Mouse (Mus musculus) intestine, embryonic 14.5 days (tissue): ENCODE results near the gene Tmem144. TPM values are rescaled to one million over a fixed set of nuclear protein-coding genes. Genes with fewer than 3 reads are reported as not detected.
A peak's percentile ranks its signal among the peaks of the same experiment; 100 is the strongest.

Source experiments
- ATAC-seq: fragments of 200-750 bp; cut with Nextera tagmentation; replicated peaks from 2 replicates; pipeline ENCODE4 v1.8.0; 2017; ENCODE audit warnings: low read depth, moderate number of reproducible peaks, moderate TSS enrichment, moderate library complexity; ENCODE audit not compliant: low FRiP score, low TSS enrichment
- DNase-seq: peaks from one replicate; pipeline ENCODE4 v3.0.0-alpha.2; 2018; ENCODE audit warnings: low spot score
- H3K27ac ChIP-seq: fragments of 300-500 bp; sonication (generic); 2 replicates; pipeline ENCODE4 v1.5.1; 2014; ENCODE audit warnings: low read depth, mild to moderate bottlenecking, control low read depth
- H3K27me3 ChIP-seq: fragments of 300-500 bp; sonication (generic); replicated peaks from 2 replicates; pipeline ENCODE4 v1.6.1; 2014; ENCODE audit warnings: low read length, control low read depth; ENCODE audit not compliant: control insufficient read depth, insufficient read depth
- H3K36me3 ChIP-seq: fragments of 300-500 bp; sonication (generic); 2 replicates; pipeline ENCODE4 v1.6.1; 2014; ENCODE audit warnings: low read length, control low read depth; ENCODE audit not compliant: control insufficient read depth, insufficient read depth
- H3K4me1 ChIP-seq: fragments of 300-500 bp; sonication (generic); replicated peaks from 2 replicates; pipeline ENCODE4 v1.6.1; 2014; ENCODE audit warnings: low read length, control low read depth, mixed read lengths; ENCODE audit not compliant: control insufficient read depth, insufficient read depth
- H3K4me2 ChIP-seq: fragments of 300-500 bp; sonication (generic); 2 replicates; pipeline ENCODE4 v1.6.1; 2014; ENCODE audit warnings: low read length
- H3K4me3 ChIP-seq: fragments of 300-500 bp; sonication (generic); 2 replicates; pipeline ENCODE4 v1.5.1; 2014; ENCODE audit warnings: low read depth, low read length, control low read depth, mixed read lengths
- H3K9ac ChIP-seq: fragments of 300-500 bp; sonication (generic); 2 replicates; pipeline ENCODE4 v1.6.1; 2014; ENCODE audit warnings: mild to moderate bottlenecking, low read length
- H3K9me3 ChIP-seq: fragments of 300-500 bp; sonication (generic); 2 replicates; pipeline ENCODE4 v1.6.1; 2016; ENCODE audit warnings: low read length, control low read depth; ENCODE audit not compliant: control insufficient read depth
- WGBS: fragments of 180-500 bp; shearing (Covaris S2); extraction: QIAGEN DNeasy Blood & Tissue Kit; methylation state at CpG from one replicate; pipeline ENCODE4 v1.1.7; 2014; 5-methylcytosine and 5-hydroxymethylcytosine counted together
- polyA plus RNA-seq: library from polyadenylated mRNA; unstranded; fragments of >200 nt; fragmentation: Nextera tagmentation; extraction: Ambion mirVana; gene quantifications from 2 replicates; pipeline ENCODE4 v1.2.1, GENCODE M21; 2014

Gene Tmem144
- 4.7 and 5.5 TPM in 2 replicates for polyA plus RNA-seq

DNA sequence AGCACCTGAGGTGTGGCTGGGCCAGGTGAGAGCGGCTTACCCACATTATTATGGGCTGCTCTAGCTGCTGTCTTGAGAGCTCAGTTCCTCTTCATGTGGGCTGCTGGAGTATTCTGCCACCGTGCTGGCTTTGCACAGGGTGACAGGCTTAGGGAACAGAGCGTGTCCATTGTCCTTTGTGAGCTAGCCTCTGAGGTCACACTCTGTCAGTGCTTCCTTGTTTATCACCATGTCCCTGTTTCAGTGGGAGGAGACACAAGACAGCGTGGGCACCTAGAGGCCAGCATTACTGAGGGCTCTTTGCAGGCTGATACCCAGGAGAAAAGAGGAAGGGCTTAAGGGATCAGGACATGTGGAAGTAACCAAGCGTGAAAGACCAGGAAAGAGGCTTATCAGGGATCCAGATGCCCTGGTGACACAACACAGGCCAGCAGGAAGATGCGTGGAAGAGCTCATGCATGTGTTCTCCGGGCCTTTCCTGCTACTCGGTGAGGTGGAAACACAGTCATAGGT lies at the start of gene Tmem144:
TSS of gene Tmem144 (minus strand) at position 120 of the 513 bp plus-strand sequence.
- H3K9me3 ChIP-seq: no peaks in the 10 kb centered on the region
- WGBS: 67% methylated on average over 8 of the region's 8 CpGs
- H3K4me3 ChIP-seq: no peak within 1 kb of the TSS
- H3K27me3 ChIP-seq: no peaks in the 10 kb centered on the region
- H3K36me3 ChIP-seq: no peaks in the 10 kb centered on the region
- no peak within 1 kb of the TSS for H3K9ac ChIP-seq
- H3K4me1 ChIP-seq: no peaks in the 10 kb centered on the region; the same call in 1 of the 2 replicates
- no peak within 1 kb of the TSS for H3K4me2 ChIP-seq
- DNase-seq (no peak), ATAC-seq (peak; percentile 37; the same call in 1 of the 2 replicates)
- H3K27ac ChIP-seq: no peak within 1 kb of the TSS

DNA sequence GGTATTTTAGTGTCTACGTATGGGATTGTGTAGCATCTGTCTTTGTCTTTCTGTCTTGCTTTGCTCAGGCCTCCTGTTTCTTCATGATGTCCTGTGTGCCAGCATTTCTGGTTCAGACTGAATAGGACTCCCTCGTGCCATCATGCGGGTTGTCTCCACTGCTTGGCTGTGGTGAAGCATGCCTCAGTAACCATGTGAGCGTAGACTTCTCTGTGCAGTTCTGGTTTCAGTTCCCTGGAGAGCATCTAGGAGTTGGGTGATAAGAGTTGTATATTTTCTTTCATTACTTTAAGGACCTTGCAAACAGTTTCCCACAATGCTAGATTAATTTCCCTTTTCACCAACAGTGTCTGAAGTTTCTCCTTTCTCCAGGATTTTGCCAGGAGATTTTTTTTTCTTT lies 49.2 kb upstream of the Tmem144 start:
- no peak overlapping the region for H3K9ac ChIP-seq
- DNase-seq (no peak), ATAC-seq (no peak)
- H3K4me1 ChIP-seq: 0 out of 2 replicates have a peak, but pooled peaks cover 4% of the 10 kb centered on the region
- no peak overlapping the region for H3K27ac ChIP-seq
- no peak overlapping the region for H3K4me3 ChIP-seq
- H3K27me3 ChIP-seq: no peaks in the 10 kb centered on the region
- no peak overlapping the region for H3K4me2 ChIP-seq
- 94% methylated on average over 4 of the region's 4 CpGs for WGBS
- H3K36me3 ChIP-seq: no peaks in the 10 kb centered on the region
- H3K9me3 ChIP-seq: no peaks in the 10 kb centered on the region

DNA sequence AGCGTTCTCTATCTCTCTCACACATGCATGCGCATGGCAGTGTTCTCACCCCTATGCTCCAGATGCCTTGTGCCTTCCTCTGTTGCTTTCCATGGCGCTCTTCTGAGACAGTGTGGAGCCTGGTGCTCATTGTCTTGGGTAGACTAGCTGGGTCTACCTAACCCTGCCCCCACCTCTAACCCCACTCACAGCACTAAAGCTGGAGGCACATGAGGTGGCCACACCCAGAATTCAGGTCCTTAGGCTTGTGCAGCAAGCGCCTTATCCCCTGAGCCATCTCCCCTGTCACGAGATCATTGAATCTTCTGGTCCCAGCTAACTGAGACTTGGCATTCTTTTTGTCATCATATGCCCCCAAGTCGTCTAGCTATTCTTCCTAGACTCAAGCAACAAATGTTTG lies 48.7 kb upstream of the Tmem144 start:
- H3K4me3 ChIP-seq: no peak overlapping the region
- H3K27me3 ChIP-seq: no peaks in the 10 kb centered on the region
- no peak for ATAC-seq
- no peak overlapping the region for H3K4me2 ChIP-seq
- no peak overlapping the region for H3K9ac ChIP-seq
- no peak for DNase-seq
- 0 out of 2 replicates have a peak, but pooled peaks cover 4% of the 10 kb centered on the region for H3K4me1 ChIP-seq
- H3K27ac ChIP-seq: no peak overlapping the region
- no peaks in the 10 kb centered on the region for H3K9me3 ChIP-seq
- WGBS: 87% methylated on average over 6 of the region's 6 CpGs
- H3K36me3 ChIP-seq: no peaks in the 10 kb centered on the region

DNA sequence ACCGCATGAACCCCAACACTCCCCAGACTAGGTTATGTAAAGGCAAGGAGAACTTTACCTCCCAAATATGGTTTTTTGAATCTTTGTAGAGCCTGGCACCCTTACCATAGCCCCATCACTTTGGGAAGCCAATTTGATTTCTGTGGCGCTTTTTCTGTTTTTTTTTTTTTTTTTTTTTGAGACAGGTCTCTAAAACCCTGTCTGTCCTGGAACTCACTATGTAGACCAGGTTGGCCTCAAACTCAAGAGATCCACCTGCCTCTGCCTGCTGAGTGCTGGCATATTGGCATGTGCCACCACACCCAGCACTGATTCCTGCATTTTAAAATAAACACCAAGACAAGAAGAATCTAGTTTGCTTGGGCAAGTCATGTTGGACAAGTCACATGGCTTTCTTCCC lies 47.9 kb upstream of the Tmem144 start:
- Histone ChIP-seq H3K4me2 (no peak overlapping the region), H3K4me3 (no peak overlapping the region), H3K36me3 (no peaks in the 10 kb centered on the region), H3K4me1 (0 out of 2 replicates have a peak, but pooled peaks cover 4% of the 10 kb centered on the region), H3K9me3 (no peaks in the 10 kb centered on the region), H3K9ac (no peak overlapping the region), H3K27me3 (no peaks in the 10 kb centered on the region), H3K27ac (no peak overlapping the region)
- ATAC-seq: no peak
- 91% methylated on average over 2 of the region's 2 CpGs for WGBS
- DNase-seq: no peak

DNA sequence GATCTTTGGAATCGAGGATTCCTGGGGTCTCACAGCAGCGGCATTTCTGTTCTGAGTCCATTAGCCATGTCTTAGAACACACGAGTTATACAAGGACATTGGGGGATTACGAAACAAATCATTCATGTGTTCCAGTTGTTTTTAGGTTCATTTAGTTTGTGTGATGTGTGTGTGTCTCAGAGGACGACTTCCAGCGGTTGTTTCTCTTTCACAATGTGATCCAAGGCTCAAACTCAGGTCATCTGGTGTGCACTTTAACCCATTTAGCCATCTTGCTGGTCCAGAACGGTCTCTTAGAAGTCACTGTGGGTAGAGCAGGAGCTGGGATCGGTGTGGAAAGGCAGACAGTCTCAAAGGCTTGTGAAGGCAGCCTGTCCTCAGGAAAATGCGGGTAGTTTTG lies 47.3 kb upstream of the Tmem144 start:
- Histone ChIP-seq H3K4me3 (no peak overlapping the region), H3K4me2 (no peak overlapping the region), H3K4me1 (0 out of 2 replicates have a peak, but pooled peaks cover 4% of the 10 kb centered on the region), H3K27ac (no peak overlapping the region), H3K9ac (no peak overlapping the region), H3K9me3 (no peaks in the 10 kb centered on the region), H3K27me3 (no peaks in the 10 kb centered on the region), H3K36me3 (no peaks in the 10 kb centered on the region)
- DNase-seq (no peak), ATAC-seq (no peak)
- WGBS: 87% methylated on average over 9 of the region's 9 CpGs

DNA sequence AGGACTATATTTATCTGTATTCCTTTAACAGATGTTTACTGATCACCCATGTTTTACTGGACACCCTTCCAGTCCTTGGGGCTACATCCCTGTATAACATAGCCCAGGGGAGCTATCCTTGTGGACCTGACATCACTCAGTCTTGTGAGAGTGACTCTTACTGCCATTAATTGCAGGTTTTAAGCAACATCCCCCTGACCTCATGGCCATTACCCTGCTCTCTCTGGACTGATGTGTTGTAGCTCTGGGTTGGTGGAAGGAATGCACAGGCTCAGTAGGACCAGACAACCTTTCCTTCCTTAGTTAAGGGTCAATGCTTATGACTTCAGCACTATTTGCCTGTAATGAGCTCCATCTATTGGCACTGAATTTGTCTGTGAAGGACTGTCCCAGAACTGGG lies 45.9 kb upstream of the Tmem144 start:
- Histone ChIP-seq H3K27ac (no peak overlapping the region), H3K27me3 (no peaks in the 10 kb centered on the region), H3K4me2 (no peak overlapping the region), H3K9ac (no peak overlapping the region), H3K4me1 (no peaks in the 10 kb centered on the region), H3K4me3 (no peak overlapping the region), H3K9me3 (no peaks in the 10 kb centered on the region), H3K36me3 (no peaks in the 10 kb centered on the region)
- no peak for ATAC-seq
- DNase-seq: no peak

DNA sequence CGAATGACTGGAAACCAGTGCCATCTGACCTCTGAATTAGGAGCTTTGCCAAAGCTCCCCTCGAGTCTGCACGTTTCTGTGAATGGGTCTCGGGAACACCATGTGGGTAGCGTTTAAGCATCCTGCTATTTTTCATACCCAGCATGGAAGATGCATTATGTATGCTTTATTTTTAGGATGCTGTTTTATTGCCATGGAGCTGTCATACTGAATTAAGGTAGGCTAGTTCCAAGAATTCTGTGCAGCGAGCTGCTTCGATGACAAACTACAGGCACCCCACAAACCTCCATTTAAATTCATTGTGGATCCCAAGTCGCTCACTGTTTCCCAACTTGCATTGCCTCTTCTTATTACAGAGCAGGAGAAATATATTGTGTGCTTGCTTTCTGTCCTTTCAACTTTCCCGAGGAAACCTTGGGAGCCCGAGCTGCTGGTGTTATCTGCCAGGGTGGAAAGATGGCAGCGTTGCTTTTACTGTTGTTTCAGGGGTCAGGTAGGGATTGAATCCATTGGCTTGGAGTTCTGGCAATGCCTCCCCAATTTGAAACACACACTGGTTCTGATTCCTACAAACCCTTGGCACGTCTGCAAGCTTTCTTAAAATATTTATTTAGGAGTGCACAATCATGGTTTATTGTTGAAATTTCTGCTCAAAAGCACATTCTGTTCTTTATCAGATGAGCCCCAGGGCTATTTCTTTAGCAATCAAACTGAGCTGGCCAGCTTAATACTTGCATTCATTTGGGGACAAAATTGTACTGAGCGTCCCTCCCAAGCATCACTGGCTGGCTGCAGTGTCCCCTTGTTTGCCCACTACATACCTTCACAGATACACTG lies 45.2 kb upstream of the Tmem144 start:
- no peaks in the 10 kb centered on the region for H3K36me3 ChIP-seq
- ATAC-seq: no peak
- no peak overlapping the region for H3K9ac ChIP-seq
- H3K9me3 ChIP-seq: no peaks in the 10 kb centered on the region
- 71% methylated on average over 13 of the region's 13 CpGs for WGBS
- DNase-seq: no peak
- no peaks in the 10 kb centered on the region for H3K27me3 ChIP-seq
- no peak overlapping the region for H3K4me2 ChIP-seq
- no peaks in the 10 kb centered on the region for H3K4me1 ChIP-seq
- no peak overlapping the region for H3K27ac ChIP-seq
- H3K4me3 ChIP-seq: no peak overlapping the region

DNA sequence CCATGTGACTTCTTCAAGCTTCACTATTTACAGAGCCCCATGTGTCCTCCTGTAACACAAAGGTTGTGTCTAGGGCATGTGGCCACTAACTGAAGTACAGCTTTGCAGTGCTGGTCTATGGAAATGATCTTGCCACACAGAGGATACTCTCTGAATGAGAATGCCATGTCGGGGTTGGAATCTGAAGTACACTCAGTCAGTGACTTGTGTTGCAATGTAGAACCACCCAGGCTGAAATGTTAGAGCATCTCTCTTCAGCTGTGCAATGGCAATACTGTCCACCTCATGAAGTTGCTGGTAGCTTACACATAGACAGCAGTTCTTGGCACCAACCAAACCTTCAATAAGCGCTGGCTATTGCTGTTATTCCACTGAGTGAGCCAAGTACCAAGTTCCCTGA lies 35.4 kb upstream of the Tmem144 start:
- H3K9ac ChIP-seq: no peak overlapping the region
- H3K4me2 ChIP-seq: peak overlapping the region; percentile 60
- ATAC-seq (no peak), DNase-seq (peak; percentile 47)
- WGBS: 80% methylated on average over 2 of the region's 2 CpGs
- H3K4me3 ChIP-seq: 0 out of 2 replicates have a peak overlapping the region, but pooled peaks have one; percentile 37
- no peaks in the 10 kb centered on the region for H3K36me3 ChIP-seq
- no peak overlapping the region for H3K27ac ChIP-seq
- H3K27me3 ChIP-seq: no peaks in the 10 kb centered on the region
- peaks cover 13% of the 10 kb centered on the region for H3K4me1 ChIP-seq
- H3K9me3 ChIP-seq: no peaks in the 10 kb centered on the region
